8 mouse cellular contexts compared by ENCODE assay signal in genomic region chr4:129743010-129743390, GRCm38 (mm10). TPM values are rescaled to one million over a fixed set of nuclear protein-coding genes. Genes with fewer than 3 reads are reported as not detected.
DNase-seq lines count a peak whose midpoint lies in the region; ATAC-seq and TF ChIP-seq lines count a peak whose summit lies in the region.

No protein-coding gene starts in this region.

- H3K9ac ChIP-seq in hindbrain, embryonic 13.5 days: peak overlapping the region; percentile 87
- no peak overlapping the region for H3K9ac ChIP-seq in lung, postnatal 0 days (replicated peaks; ENCODE audit: low read depth)

- ATAC-seq in hindbrain, embryonic 13.5 days (ENCODE audit: low FRiP score): no peak
- ATAC-seq in lung, postnatal 0 days: no peak

- H3K36me3 ChIP-seq in E14TG2a.4 (ENCODE audit: insufficient read depth, low read length): peaks cover 16% of the 10 kb centered on the region
- H3K36me3 ChIP-seq in hindbrain, embryonic 13.5 days: no peaks in the 10 kb centered on the region
- no peaks in the 10 kb centered on the region for H3K36me3 ChIP-seq in lung, postnatal 0 days (ENCODE audit: insufficient read depth, low read length)

- H3K4me1 ChIP-seq in E14TG2a.4 (replicated peaks; ENCODE audit: low read depth, low read length): peaks cover 54% of the 10 kb centered on the region
- H3K4me1 ChIP-seq in hindbrain, embryonic 13.5 days (replicated peaks): peaks cover 32% of the 10 kb centered on the region
- peaks cover 4% of the 10 kb centered on the region; the same call in 1 of the 2 replicates for H3K4me1 ChIP-seq in lung, postnatal 0 days (ENCODE audit: insufficient read depth, low read depth, low read length)

- peak overlapping the region; percentile 68 for H3K4me2 ChIP-seq in hindbrain, embryonic 13.5 days
- H3K4me2 ChIP-seq in lung, postnatal 0 days (replicated peaks; ENCODE audit: low read depth, low read length): peak overlapping the region; percentile 78

- no peaks in the 10 kb centered on the region for H3K9me3 ChIP-seq in E14TG2a.4 (ENCODE audit: low read length)
- no peaks in the 10 kb centered on the region for H3K9me3 ChIP-seq in hindbrain, embryonic 13.5 days
- no peaks in the 10 kb centered on the region for H3K9me3 ChIP-seq in lung, postnatal 0 days (ENCODE audit: low read length)

- TF ChIP-seq CTCF in E14TG2a.4 (conservative IDR thresholded peaks at IDR 0.05; ENCODE audit: low read length): no peak
- TF ChIP-seq CTCF in lung, postnatal 0 days (IDR thresholded peaks at IDR 0.05): no peak

- WGBS in hindbrain, embryonic 13.5 days: 7% methylated on average over 7 of the region's 7 CpGs
- 6% methylated on average over 7 of the region's 7 CpGs for WGBS in lung, postnatal 0 days

- no peak for TF ChIP-seq EP300 in lung, postnatal 0 days (IDR thresholded peaks at IDR 0.05)

- peaks cover 57% of the 10 kb centered on the region for H3K27me3 ChIP-seq in E14TG2a.4 (ENCODE audit: insufficient read depth, low read length)
- no peaks in the 10 kb centered on the region for H3K27me3 ChIP-seq in hindbrain, embryonic 13.5 days
- H3K27me3 ChIP-seq in lung, postnatal 0 days (replicated peaks; ENCODE audit: insufficient read depth, low read length): no peaks in the 10 kb centered on the region

- peak overlapping the region; percentile 96 for H3K4me3 ChIP-seq in E14TG2a.4 (replicated peaks; ENCODE audit: low read length)
- H3K4me3 ChIP-seq in hindbrain, embryonic 13.5 days: peak overlapping the region; percentile 75
- peak overlapping the region; percentile 99 for H3K4me3 ChIP-seq in lung, postnatal 0 days (ENCODE audit: low read depth, low read length)

- peak; percentile 18 for DNase-seq in kidney, adult 11 months
- no peak for DNase-seq in kidney, adult 9 months
- peak; percentile 7 for DNase-seq in embryo, embryonic 11.5 days (ENCODE audit: low read depth, low spot score)
- DNase-seq in lung, postnatal 0 days (ENCODE audit: low spot score): no peak
- no peak for DNase-seq in B cell, adult 2 months
- no peak for DNase-seq in adrenal gland, adult 18-20 months (ENCODE audit: low spot score in 2 of 2)

- H3K27ac ChIP-seq in hindbrain, embryonic 13.5 days: peak overlapping the region; percentile 100
- peak overlapping the region; percentile 97 for H3K27ac ChIP-seq in lung, postnatal 0 days (ENCODE audit: low read length)

RNA-seq across cellular contexts. Expression of gene Khdrbs1, which starts 0.9 kb away (rescaled TPM):
- 157 TPM in 2 replicates for polyA plus RNA-seq in hindbrain, embryonic 13.5 days (2015; fragmentation: Nextera tagmentation; extraction: Ambion mirVana)
- polyA plus RNA-seq in lung, postnatal 0 days (2015; fragmentation: Nextera tagmentation; extraction: Ambion mirVana): 42.9 and 48.9 TPM in 2 replicates
- 10 to 100 TPM; 53.5 to 72.4 TPM for total RNA-seq in adrenal gland, adult 18-20 months (2021)

RNA-seq across cellular contexts. Expression of gene Tmem39b, which starts 46.4 kb away (rescaled TPM):
- polyA plus RNA-seq in hindbrain, embryonic 13.5 days (2015; fragmentation: Nextera tagmentation; extraction: Ambion mirVana): 16.8 and 18.4 TPM in 2 replicates
- polyA plus RNA-seq in lung, postnatal 0 days (2015; fragmentation: Nextera tagmentation; extraction: Ambion mirVana): 5.3 and 5.5 TPM in 2 replicates
- total RNA-seq in adrenal gland, adult 18-20 months (2021): 10 to 100 TPM; 11.7 to 13.0 TPM

Comparison
In these comparisons a context has a peak if more than half of its experiments do, and no peak if none do; other contexts are left out.
1. DNase-seq: peak in kidney, adult 11 months (single experiment) and embryo, embryonic 11.5 days (single experiment); none in kidney, adult 9 months (single experiment), lung, postnatal 0 days (single experiment), B cell, adult 2 months (0 of 2) and adrenal gland, adult 18-20 months (0 of 2).
2. Peak in every context shown above with its lines, with median percentiles within 50 percentile points of each other: H3K4me3 ChIP-seq.